Mouse (Mus musculus): Measurements from ENCODE around the gene Gpr83. TPM values are rescaled to one million over a fixed set of nuclear protein-coding genes. Genes with fewer than 3 reads are reported as not detected.

Gene Gpr83
- polyA plus RNA-seq, 1 experiment: 4.6 TPM

GRCm38 (mm10) chr9:14890699-14891098 lies 30.7 kb downstream of the Gpr83 start:
- Histone ChIP-seq H3K4me3 (ENCODE audit: extremely low read depth, insufficient read depth, insufficient read length) (no peak overlapping the region), H3K27me3 (ENCODE audit: control insufficient read depth, insufficient read depth, low read length) (no peaks in the 10 kb centered on the region), H3K36me3 (ENCODE audit: control insufficient read depth, insufficient read depth, low read length) (no peaks in the 10 kb centered on the region), H3K4me1 (ENCODE audit: control insufficient read depth, insufficient read depth, insufficient read length) (peaks cover 11% of the 10 kb centered on the region), H3K27ac (ENCODE audit: insufficient read depth, low read length) (no peak overlapping the region)
- 96% methylated on average over 3 of the region's 3 CpGs for WGBS
- DNase-seq (ENCODE audit: low read depth in 1 of 2, low spot score in 2 of 2): no peak
- no peak for TF ChIP-seq CTCF (IDR thresholded peaks at IDR 0.05; ENCODE audit: extremely low read depth, insufficient read depth, insufficient read length, insufficient replicate concordance)
- no peak for TF ChIP-seq POLR2A (IDR thresholded peaks at IDR 0.05; ENCODE audit: low read depth, low read length)

GRCm38 (mm10) chr9:14891891-14892290 lies 31.9 kb downstream of the Gpr83 start:
- H3K27me3 ChIP-seq (ENCODE audit: control insufficient read depth, insufficient read depth, low read length): no peaks in the 10 kb centered on the region
- H3K4me1 ChIP-seq (ENCODE audit: control insufficient read depth, insufficient read depth, insufficient read length): peaks cover 11% of the 10 kb centered on the region
- TF ChIP-seq POLR2A (IDR thresholded peaks at IDR 0.05; ENCODE audit: low read depth, low read length) (no peak), CTCF (IDR thresholded peaks at IDR 0.05; ENCODE audit: extremely low read depth, insufficient read depth, insufficient read length, insufficient replicate concordance) (no peak)
- no peak overlapping the region for H3K4me3 ChIP-seq (ENCODE audit: extremely low read depth, insufficient read depth, insufficient read length)
- H3K36me3 ChIP-seq (ENCODE audit: control insufficient read depth, insufficient read depth, low read length): no peaks in the 10 kb centered on the region
- DNase-seq (ENCODE audit: low read depth in 1 of 2, low spot score in 2 of 2): no peak
- H3K27ac ChIP-seq (ENCODE audit: insufficient read depth, low read length): no peak overlapping the region
- 93% methylated on average over 5 of the region's 5 CpGs for WGBS

GRCm38 (mm10) chr9:14893388-14893787 lies 33.4 kb downstream of the Gpr83 start:
- Histone ChIP-seq H3K27me3 (ENCODE audit: control insufficient read depth, insufficient read depth, low read length) (no peaks in the 10 kb centered on the region), H3K36me3 (ENCODE audit: control insufficient read depth, insufficient read depth, low read length) (no peaks in the 10 kb centered on the region), H3K4me3 (ENCODE audit: extremely low read depth, insufficient read depth, insufficient read length) (no peak overlapping the region), H3K4me1 (ENCODE audit: control insufficient read depth, insufficient read depth, insufficient read length) (peaks cover 11% of the 10 kb centered on the region), H3K27ac (ENCODE audit: insufficient read depth, low read length) (no peak overlapping the region)
- WGBS: 63% methylated on average over 9 of the region's 9 CpGs
- no peak for TF ChIP-seq CTCF (IDR thresholded peaks at IDR 0.05; ENCODE audit: extremely low read depth, insufficient read depth, insufficient read length, insufficient replicate concordance)
- no peak for TF ChIP-seq POLR2A (IDR thresholded peaks at IDR 0.05; ENCODE audit: low read depth, low read length)
- no peak for DNase-seq (ENCODE audit: low read depth in 1 of 2, low spot score in 2 of 2)

GRCm38 (mm10) chr9:14894628-14895027 lies 34.6 kb downstream of the Gpr83 start:
- TF ChIP-seq POLR2A (IDR thresholded peaks at IDR 0.05; ENCODE audit: low read depth, low read length): no peak
- TF ChIP-seq CTCF (IDR thresholded peaks at IDR 0.05; ENCODE audit: extremely low read depth, insufficient read depth, insufficient read length, insufficient replicate concordance): no peak
- Histone ChIP-seq H3K27ac (ENCODE audit: insufficient read depth, low read length) (no peak overlapping the region), H3K4me3 (ENCODE audit: extremely low read depth, insufficient read depth, insufficient read length) (no peak overlapping the region), H3K4me1 (ENCODE audit: control insufficient read depth, insufficient read depth, insufficient read length) (peaks cover 11% of the 10 kb centered on the region), H3K36me3 (ENCODE audit: control insufficient read depth, insufficient read depth, low read length) (no peaks in the 10 kb centered on the region), H3K27me3 (ENCODE audit: control insufficient read depth, insufficient read depth, low read length) (no peaks in the 10 kb centered on the region)
- 91% methylated on average over 3 of the region's 3 CpGs for WGBS
- no peak for DNase-seq (ENCODE audit: low read depth in 1 of 2, low spot score in 2 of 2)

GRCm38 (mm10) chr9:14895237-14895835 lies 35.3 kb downstream of the Gpr83 start:
- 65% methylated on average over 7 of the region's 7 CpGs for WGBS
- no peak overlapping the region for H3K4me3 ChIP-seq (ENCODE audit: extremely low read depth, insufficient read depth, insufficient read length)
- H3K27me3 ChIP-seq (ENCODE audit: control insufficient read depth, insufficient read depth, low read length): no peaks in the 10 kb centered on the region
- no peaks in the 10 kb centered on the region for H3K36me3 ChIP-seq (ENCODE audit: control insufficient read depth, insufficient read depth, low read length)
- peaks cover 11% of the 10 kb centered on the region for H3K4me1 ChIP-seq (ENCODE audit: control insufficient read depth, insufficient read depth, insufficient read length)
- no peak for TF ChIP-seq POLR2A (IDR thresholded peaks at IDR 0.05; ENCODE audit: low read depth, low read length)
- no peak for TF ChIP-seq CTCF (IDR thresholded peaks at IDR 0.05; ENCODE audit: extremely low read depth, insufficient read depth, insufficient read length, insufficient replicate concordance)
- no peak overlapping the region for H3K27ac ChIP-seq (ENCODE audit: insufficient read depth, low read length)
- DNase-seq (ENCODE audit: low read depth in 1 of 2, low spot score in 2 of 2): no peak

GRCm38 (mm10) chr9:14897102-14897501 lies 37.1 kb downstream of the Gpr83 start:
- Histone ChIP-seq H3K36me3 (ENCODE audit: control insufficient read depth, insufficient read depth, low read length) (no peaks in the 10 kb centered on the region), H3K4me1 (ENCODE audit: control insufficient read depth, insufficient read depth, insufficient read length) (peaks cover 11% of the 10 kb centered on the region), H3K4me3 (ENCODE audit: extremely low read depth, insufficient read depth, insufficient read length) (no peak overlapping the region), H3K27me3 (ENCODE audit: control insufficient read depth, insufficient read depth, low read length) (no peaks in the 10 kb centered on the region), H3K27ac (ENCODE audit: insufficient read depth, low read length) (no peak overlapping the region)
- WGBS: 90% methylated on average over 3 of the region's 3 CpGs
- no peak for DNase-seq (ENCODE audit: low read depth in 1 of 2, low spot score in 2 of 2)
- no peak for TF ChIP-seq POLR2A (IDR thresholded peaks at IDR 0.05; ENCODE audit: low read depth, low read length)
- no peak for TF ChIP-seq CTCF (IDR thresholded peaks at IDR 0.05; ENCODE audit: extremely low read depth, insufficient read depth, insufficient read length, insufficient replicate concordance)

- peaks cover 12% of the 10 kb centered on the region; the same call in 1 of the 2 replicates for H3K4me1 ChIP-seq (ENCODE audit: control insufficient read depth, insufficient read depth, insufficient read length)
- TF ChIP-seq POLR2A (IDR thresholded peaks at IDR 0.05; ENCODE audit: low read depth, low read length) (no peak), CTCF (IDR thresholded peaks at IDR 0.05; ENCODE audit: extremely low read depth, insufficient read depth, insufficient read length, insufficient replicate concordance) (no peak)
- 80% methylated on average over 7 of the region's 7 CpGs for WGBS
These were observed 41.7 kb downstream of the Gpr83 start for GRCm38 (mm10) chr9:14901757-14902156.

More at GRCm38 (mm10) chr9:14901757-14902156, 41.7 kb downstream of the Gpr83 start:
- Histone ChIP-seq H3K4me3 (ENCODE audit: extremely low read depth, insufficient read depth, insufficient read length) (peak overlapping the region; percentile 24; the same call in 1 of the 2 replicates), H3K27ac (ENCODE audit: insufficient read depth, low read length) (peak overlapping the region; percentile 50), H3K27me3 (ENCODE audit: control insufficient read depth, insufficient read depth, low read length) (no peaks in the 10 kb centered on the region), H3K36me3 (ENCODE audit: control insufficient read depth, insufficient read depth, low read length) (no peaks in the 10 kb centered on the region)
- no peak for DNase-seq (ENCODE audit: low read depth in 1 of 2, low spot score in 2 of 2)

Measured in spleen, adult 2 months (tissue).